Mouse (Mus musculus) liver, adult 2 months (tissue): ENCODE data around the gene Pkd1. TPM values are rescaled to one million over a fixed set of nuclear protein-coding genes. Genes with fewer than 3 reads are reported as not detected.

ENCODE experiments used
- DNase-seq: peaks from one replicate; pipeline ENCODE4 v3.0.0-alpha.2; 2011; ENCODE audit warnings: low read depth, low spot score; ENCODE audit errors: extremely low read depth
- H3K27ac ChIP-seq: fragments of 200-500 bp; replicated peaks from 2 replicates; pipeline ENCODE4 v1.5.1; 2012; ENCODE audit warnings: low read depth, mild to moderate bottlenecking, control low read depth, inconsistent platforms, low read length; ENCODE audit not compliant: insufficient read depth
- H3K27me3 ChIP-seq: fragments of 200-500 bp; 2 replicates; pipeline ENCODE4 v1.6.1; 2012; ENCODE audit warnings: mild to moderate bottlenecking, moderate library complexity, low read length, inconsistent platforms; ENCODE audit not compliant: control insufficient read depth, insufficient read depth
- H3K36me3 ChIP-seq: fragments of 200-500 bp; 2 replicates; pipeline ENCODE4 v1.6.1; 2012; ENCODE audit warnings: low read length, inconsistent platforms; ENCODE audit not compliant: control insufficient read depth, insufficient read depth
- H3K4me1 ChIP-seq: fragments of 200-500 bp; 2 replicates; pipeline ENCODE4 v1.6.1; 2011; ENCODE audit warnings: low read length; ENCODE audit not compliant: control insufficient read depth, insufficient read depth
- H3K4me3 ChIP-seq: fragments of 200-500 bp; 2 replicates; pipeline ENCODE4 v1.5.1; 2011; ENCODE audit warnings: low read depth, mild to moderate bottlenecking, control low read depth, low read length, moderate library complexity; ENCODE audit not compliant: insufficient read depth
- H3K79me2 ChIP-seq: fragments of 200-500 bp; 2 replicates; pipeline ENCODE4 v1.6.1; 2012; ENCODE audit warnings: inconsistent platforms, mild to moderate bottlenecking, low read length, moderate library complexity; ENCODE audit not compliant: control insufficient read depth, insufficient read depth
- H3K9ac ChIP-seq: fragments of 200-500 bp; 2 replicates; pipeline ENCODE4 v1.6.1; 2012; ENCODE audit warnings: low read depth, mild to moderate bottlenecking, control low read depth, inconsistent platforms, low read length
- CTCF ChIP-seq: fragments of 200-500 bp; IDR thresholded peaks from 2 replicates; pipeline ENCODE4 v1.5.1; 2011; ENCODE audit warnings: low read depth, low read length, control low read depth
- POLR2A ChIP-seq: fragments of 200-500 bp; IDR thresholded peaks from 2 replicates; pipeline ENCODE4 v1.6.1; 2011; ENCODE audit warnings: low read length, control low read depth; ENCODE audit not compliant: insufficient read depth; ENCODE audit errors: extremely low read depth
- WGBS: fragments of 180-500 bp; shearing (Covaris S2); methylation state at CpG from one replicate; pipeline ENCODE4 v1.1.7; 2018; 5-methylcytosine and 5-hydroxymethylcytosine counted together
- polyA plus RNA-seq: library from polyadenylated mRNA; depleted of rRNA; stranded (reverse); fragments of >200 nt; gene quantifications from 2 replicates; pipeline ENCODE4 v1.2.3, GENCODE M21; 2012
- total RNA-seq: library from RNA; depleted of rRNA; stranded (reverse); fragments of >200 nt; gene quantifications from 2 replicates; pipeline ENCODE4 v1.2.3, GENCODE M21; 2014

The Pkd1 gene
- total and polyA plus RNA-seq, 2 experiments, result 9.9 to 17.4 TPM

DNA sequence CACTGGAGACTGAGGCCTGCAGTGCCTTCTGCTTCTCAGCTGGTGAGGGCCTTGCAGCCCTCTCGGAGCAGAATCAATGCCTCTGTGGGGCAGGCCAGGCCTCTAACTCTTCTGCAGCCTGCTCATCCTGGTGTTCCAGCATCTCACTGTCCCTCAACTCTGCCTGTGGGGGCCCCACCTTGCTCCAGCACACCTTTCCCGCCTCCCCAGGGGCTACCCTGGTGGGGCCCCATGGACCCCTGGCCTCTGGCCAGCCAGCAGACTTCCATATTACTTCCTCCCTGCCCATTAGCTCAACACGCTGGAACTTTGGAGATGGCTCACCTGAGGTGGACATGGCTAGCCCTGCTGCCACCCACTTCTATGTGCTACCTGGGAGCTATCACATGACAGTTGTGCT, 15.5 kb downstream of the Pkd1 start:
- peaks cover 6% of the 10 kb centered on the region; the same call in 1 of the 2 replicates for H3K36me3 ChIP-seq
- H3K27me3 ChIP-seq, result no peaks in the 10 kb centered on the region
- TF ChIP-seq POLR2A (no peak), CTCF (no peak)
- WGBS, result 97% methylated on average over 3 of the region's 3 CpGs
- H3K4me1 ChIP-seq, result no peaks in the 10 kb centered on the region
- no peak for DNase-seq
- no peak overlapping the region for H3K4me3 ChIP-seq
- no peak overlapping the region for H3K9ac ChIP-seq
- H3K79me2 ChIP-seq, result peaks cover 9% of the 10 kb centered on the region; the same call in 1 of the 2 replicates
- H3K27ac ChIP-seq, result no peak overlapping the region

DNA sequence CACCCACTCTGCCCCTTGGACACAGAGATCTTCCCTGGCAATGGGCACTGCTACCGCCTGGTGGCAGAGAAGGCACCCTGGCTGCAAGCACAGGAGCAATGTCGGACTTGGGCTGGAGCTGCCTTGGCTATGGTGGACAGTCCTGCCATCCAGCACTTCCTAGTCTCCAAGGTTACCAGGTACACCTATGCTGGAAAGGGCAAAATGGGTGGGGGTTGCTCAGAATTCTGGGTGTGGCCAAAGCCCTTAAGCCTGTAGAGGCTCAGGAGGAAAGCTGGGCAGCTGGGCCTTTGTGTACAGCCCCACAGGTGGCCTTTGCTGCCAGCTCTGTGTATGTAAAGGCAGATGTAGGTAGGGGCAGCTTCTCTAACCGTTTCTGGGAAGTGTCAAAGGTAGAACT, 16.2 kb downstream of the Pkd1 start:
- H3K27me3 ChIP-seq, result no peaks in the 10 kb centered on the region
- no peak overlapping the region for H3K4me3 ChIP-seq
- 93% methylated on average over 3 of the region's 3 CpGs for WGBS
- TF ChIP-seq POLR2A (no peak), CTCF (no peak)
- no peak overlapping the region for H3K27ac ChIP-seq
- H3K36me3 ChIP-seq, result peaks cover 7% of the 10 kb centered on the region; the same call in 1 of the 2 replicates
- DNase-seq, result no peak
- H3K79me2 ChIP-seq, result peaks cover 6% of the 10 kb centered on the region; the same call in 1 of the 2 replicates
- H3K9ac ChIP-seq, result no peak overlapping the region
- H3K4me1 ChIP-seq, result no peaks in the 10 kb centered on the region

DNA sequence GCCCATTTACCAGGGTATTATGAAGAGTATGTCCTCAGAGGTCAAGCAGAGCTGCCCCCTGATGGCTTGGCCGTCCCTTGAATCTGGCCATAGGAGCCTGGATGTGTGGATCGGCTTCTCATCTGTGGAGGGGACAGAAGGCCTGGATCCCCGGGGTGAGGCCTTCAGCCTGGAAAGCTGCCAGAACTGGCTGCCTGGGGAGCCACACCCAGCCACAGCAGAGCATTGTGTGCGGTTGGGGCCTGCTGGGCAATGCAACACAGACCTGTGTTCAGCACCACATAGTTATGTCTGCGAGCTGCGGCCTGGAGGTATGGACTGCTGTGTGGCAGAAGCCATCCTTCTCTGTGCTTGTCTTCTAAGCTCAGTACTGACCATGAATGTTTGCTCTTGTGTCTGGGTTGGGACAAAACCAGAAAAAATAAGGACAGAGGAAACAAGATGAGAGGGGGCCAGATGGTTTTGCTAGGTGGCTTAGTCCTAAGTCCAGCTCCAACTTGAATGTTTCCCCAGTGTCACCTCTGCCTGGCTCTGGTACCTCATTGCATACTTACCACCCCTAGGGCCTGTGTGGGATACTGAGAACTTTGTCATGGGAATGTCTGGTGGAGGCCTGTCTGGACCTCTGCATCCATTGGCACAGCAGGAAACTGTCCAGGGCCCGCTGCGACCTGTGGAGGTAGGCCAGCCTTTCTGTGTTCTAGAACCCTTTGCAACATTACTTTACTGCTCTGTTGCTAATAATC, 17.6 kb downstream of the Pkd1 start:
- Histone ChIP-seq H3K27me3 (no peaks in the 10 kb centered on the region), H3K4me1 (no peaks in the 10 kb centered on the region), H3K27ac (no peak overlapping the region), H3K79me2 (peaks cover 6% of the 10 kb centered on the region; the same call in 1 of the 2 replicates), H3K9ac (no peak overlapping the region), H3K36me3 (peaks cover 7% of the 10 kb centered on the region; the same call in 1 of the 2 replicates), H3K4me3 (no peak overlapping the region)
- no peak for DNase-seq
- TF ChIP-seq CTCF, result no peak
- no peak for TF ChIP-seq POLR2A
- WGBS, result 66% methylated on average over 8 of the region's 8 CpGs

DNA sequence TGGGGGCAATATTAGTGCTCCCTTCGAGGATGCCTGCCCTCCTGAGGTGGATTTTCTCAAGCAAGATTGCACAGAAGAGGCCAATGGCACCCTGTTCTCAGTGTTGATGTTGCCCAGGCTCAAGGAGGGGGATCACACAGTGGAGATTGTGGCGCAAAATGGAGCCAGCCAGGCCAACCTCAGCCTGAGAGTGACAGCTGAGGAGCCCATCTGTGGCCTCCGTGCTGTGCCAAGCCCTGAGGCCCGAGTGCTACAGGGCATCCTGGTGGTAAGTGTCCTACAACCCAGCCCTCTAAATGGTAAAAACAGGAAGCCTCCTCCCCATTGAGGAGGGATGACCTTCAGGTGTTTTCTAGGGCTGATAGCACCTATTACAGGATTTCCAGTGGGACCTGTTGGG, 20.2 kb downstream of the Pkd1 start:
- Histone ChIP-seq H3K4me3 (no peak overlapping the region), H3K4me1 (no peaks in the 10 kb centered on the region), H3K27ac (no peak overlapping the region), H3K36me3 (peaks cover 7% of the 10 kb centered on the region; the same call in 1 of the 2 replicates), H3K79me2 (no peaks in the 10 kb centered on the region), H3K9ac (no peak overlapping the region), H3K27me3 (no peaks in the 10 kb centered on the region)
- WGBS, result 95% methylated on average over 4 of the region's 4 CpGs
- DNase-seq, result no peak
- TF ChIP-seq POLR2A (no peak), CTCF (no peak)

DNA sequence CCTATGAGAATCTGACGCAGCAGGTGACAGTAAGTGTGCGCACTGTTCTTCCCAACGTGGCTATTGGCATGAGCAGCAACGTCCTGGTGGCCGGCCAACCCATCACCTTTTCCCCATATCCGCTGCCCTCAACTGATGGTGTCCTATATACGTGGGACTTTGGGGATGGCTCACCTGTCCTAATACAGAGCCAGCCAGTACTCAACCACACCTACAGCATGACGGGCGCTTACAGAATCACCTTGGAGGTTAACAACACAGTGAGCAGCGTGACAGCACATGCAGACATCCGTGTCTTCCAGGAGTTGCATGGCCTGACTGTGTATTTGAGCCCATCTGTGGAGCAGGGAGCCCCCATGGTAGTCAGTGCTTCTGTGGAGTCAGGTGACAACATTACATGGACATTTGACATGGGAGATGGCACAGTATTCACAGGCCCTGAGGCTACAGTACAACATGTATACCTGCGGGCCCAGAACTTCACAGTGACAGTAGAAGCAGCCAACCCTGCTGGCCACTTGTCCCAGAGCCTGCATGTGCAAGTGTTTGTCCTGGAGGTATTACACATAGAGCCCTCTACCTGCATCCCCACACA, 23.1 kb downstream of the Pkd1 start:
- H3K36me3 ChIP-seq, result peaks cover 7% of the 10 kb centered on the region; the same call in 1 of the 2 replicates
- H3K27ac ChIP-seq, result no peak overlapping the region
- 94% methylated on average over 12 of the region's 12 CpGs for WGBS
- no peak for TF ChIP-seq POLR2A
- TF ChIP-seq CTCF, result no peak
- H3K9ac ChIP-seq, result no peak overlapping the region
- H3K4me1 ChIP-seq, result no peaks in the 10 kb centered on the region
- no peaks in the 10 kb centered on the region for H3K79me2 ChIP-seq
- no peak overlapping the region for H3K4me3 ChIP-seq
- no peak for DNase-seq
- no peaks in the 10 kb centered on the region for H3K27me3 ChIP-seq

DNA sequence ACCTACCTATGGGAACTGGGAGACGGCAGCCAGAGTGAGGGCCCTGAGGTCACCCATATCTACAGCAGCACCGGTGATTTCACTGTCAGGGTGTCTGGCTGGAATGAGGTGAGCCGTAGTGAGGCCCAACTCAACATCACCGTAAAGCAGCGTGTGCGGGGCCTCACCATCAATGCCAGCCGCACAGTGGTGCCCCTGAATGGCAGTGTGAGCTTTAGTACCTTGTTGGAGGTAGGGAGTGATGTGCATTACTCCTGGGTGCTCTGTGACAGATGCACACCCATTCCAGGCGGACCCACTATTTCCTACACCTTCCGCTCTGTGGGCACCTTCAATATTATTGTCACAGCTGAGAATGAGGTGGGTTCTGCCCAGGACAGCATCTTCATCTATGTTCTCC, 24.2 kb downstream of the Pkd1 start:
- 97% methylated on average over 9 of the region's 9 CpGs for WGBS
- TF ChIP-seq CTCF (no peak), POLR2A (no peak)

More for the DNA sequence above, 24.2 kb downstream of the Pkd1 start:
- H3K27me3 ChIP-seq, result no peaks in the 10 kb centered on the region
- no peak for DNase-seq
- H3K36me3 ChIP-seq, result peaks cover 10% of the 10 kb centered on the region
- no peaks in the 10 kb centered on the region for H3K4me1 ChIP-seq
- no peak overlapping the region for H3K9ac ChIP-seq
- no peak overlapping the region for H3K27ac ChIP-seq
- H3K79me2 ChIP-seq, result no peaks in the 10 kb centered on the region
- no peak overlapping the region for H3K4me3 ChIP-seq
